Mouse (Mus musculus) C2C12 (cell line): ENCODE data around the gene Orc6. TPM values are rescaled to one million over a fixed set of nuclear protein-coding genes. Genes with fewer than 3 reads are reported as not detected.

ENCODE experiments used
- H3K27me3 ChIP-seq: one replicate; pipeline ENCODE4 v1.6.1; 2011; ENCODE audit not compliant: control insufficient read depth, insufficient read depth, insufficient read length
- H3K36me3 ChIP-seq: one replicate; pipeline ENCODE4 v1.6.1; 2011; ENCODE audit not compliant: control insufficient read depth, insufficient read depth
- H3K4me3 ChIP-seq: one replicate; pipeline ENCODE4 v1.5.1; 2011; ENCODE audit warnings: mild to moderate bottlenecking, control low read depth; ENCODE audit not compliant: poor library complexity, insufficient read depth, severe bottlenecking
- H3K79me2 ChIP-seq: one replicate; pipeline ENCODE4 v1.6.1; 2011; ENCODE audit not compliant: control insufficient read depth, insufficient read depth
- H3K79me3 ChIP-seq: one replicate; pipeline ENCODE4 v1.6.1; 2011; ENCODE audit warnings: low read depth, control low read depth
- H3ac ChIP-seq: one replicate; pipeline ENCODE3; 2011; ENCODE audit warnings: low read depth; ENCODE audit not compliant: control insufficient read depth, insufficient read length
- CEBPB ChIP-seq: IDR thresholded peaks from one replicate; pipeline ENCODE4 v1.6.1; 2011; ENCODE audit warnings: low read depth, mild to moderate bottlenecking, control low read depth, moderate library complexity
- CTCF ChIP-seq: IDR thresholded peaks from one replicate; pipeline ENCODE4 v1.5.1; 2011; ENCODE audit not compliant: control insufficient read depth, insufficient read depth, insufficient read length
- FOSL1 ChIP-seq: IDR thresholded peaks from one replicate; pipeline ENCODE4 v1.8.0; 2011; ENCODE audit warnings: mild to moderate bottlenecking, low read length; ENCODE audit not compliant: poor library complexity, insufficient read depth, severe bottlenecking
- MAX ChIP-seq: IDR thresholded peaks from one replicate; pipeline ENCODE4 v1.6.1; 2011; ENCODE audit warnings: mild to moderate bottlenecking, control low read depth
- MYOD1 ChIP-seq: IDR thresholded peaks from one replicate; pipeline ENCODE4 v1.6.1; 2011; ENCODE audit warnings: low read depth; ENCODE audit not compliant: control insufficient read depth, insufficient read length
- MYOG ChIP-seq: IDR thresholded peaks from one replicate; pipeline ENCODE4 v1.6.1; 2011; ENCODE audit not compliant: control insufficient read depth, insufficient read length; ENCODE audit errors: extremely low read depth
- USF1 ChIP-seq: IDR thresholded peaks from one replicate; pipeline ENCODE4 v1.6.1; 2011; ENCODE audit warnings: low read depth, mild to moderate bottlenecking, control low read depth, moderate library complexity
- polyA plus RNA-seq: library from polyadenylated mRNA; unstranded; fragments of >200 nt; fragmentation: generic; extraction: Trizol; gene quantifications from one replicate; pipeline ENCODE4 v1.2.1, GENCODE M21; 2012; ENCODE audit warnings: missing spikeins

Orc6 gene
- polyA plus RNA-seq, 1 experiment: 41.6 TPM

DNA sequence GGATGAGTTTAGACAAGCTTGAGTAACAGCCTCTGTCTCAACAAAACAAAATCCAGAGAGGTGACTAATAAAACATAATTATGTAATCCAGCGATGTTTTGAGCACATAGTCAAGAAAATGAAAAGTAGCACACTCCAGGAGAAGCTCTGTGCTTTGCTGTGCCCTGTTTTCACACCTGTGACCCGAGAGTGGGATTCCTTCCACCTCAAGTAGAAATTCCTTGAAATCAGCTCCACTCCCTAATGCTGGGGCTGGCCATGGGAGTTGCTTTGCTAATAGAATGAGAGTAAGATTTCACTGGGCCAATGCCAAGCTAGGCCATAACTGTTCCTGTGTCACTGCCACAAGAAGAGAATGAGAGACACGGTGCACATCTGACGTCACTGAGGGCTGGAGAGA is 38.2 kb downstream of the Orc6 start:
- Histone ChIP-seq H3K27me3 (no peaks in the 10 kb centered on the region), H3K36me3 (no peaks in the 10 kb centered on the region), H3K79me3 (no peaks in the 10 kb centered on the region), H3K79me2 (no peaks in the 10 kb centered on the region), H3K4me3 (no peak overlapping the region), H3ac (no peak overlapping the region)
- no peak for TF ChIP-seq CTCF
- no peak for TF ChIP-seq FOSL1
- no peak for TF ChIP-seq MAX
- TF ChIP-seq MYOG: no peak
- TF ChIP-seq CEBPB: no peak
- no peak for TF ChIP-seq USF1
- no peak for TF ChIP-seq MYOD1

DNA sequence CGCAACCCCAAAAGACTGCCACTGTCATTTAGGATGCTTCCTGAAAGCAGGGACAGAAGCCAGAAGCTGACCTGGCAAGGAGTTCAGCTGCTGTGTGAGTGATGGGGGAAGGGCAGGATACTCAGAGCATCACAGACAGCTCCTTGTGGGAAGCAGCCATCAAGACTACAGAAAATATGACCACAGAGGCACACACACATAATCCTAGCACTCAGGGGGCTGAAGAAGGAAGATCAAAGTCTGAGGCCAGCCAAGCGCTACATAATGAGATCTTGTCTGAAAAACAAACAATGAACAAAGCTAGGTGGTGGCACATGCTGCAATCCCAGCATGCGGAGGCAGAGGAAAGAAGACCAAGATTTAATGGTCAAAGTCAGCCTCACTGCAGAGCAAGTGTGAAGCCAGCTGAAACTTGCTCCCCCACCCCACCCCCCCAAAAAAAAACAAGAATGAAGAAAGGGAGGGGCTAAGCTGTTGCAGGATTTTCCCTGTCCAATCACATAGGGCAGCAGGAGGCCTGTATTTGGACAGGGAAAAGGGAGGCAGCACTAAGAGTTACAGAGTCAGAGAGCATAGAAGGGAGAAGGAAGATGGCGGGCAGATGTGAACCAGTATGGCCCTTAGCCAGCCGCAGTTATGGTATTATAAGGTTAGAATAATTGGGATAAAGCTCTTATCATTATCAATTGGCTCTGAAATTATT is 40.6 kb downstream of the Orc6 start:
- Histone ChIP-seq H3K27me3 (no peaks in the 10 kb centered on the region), H3K79me2 (no peaks in the 10 kb centered on the region), H3ac (no peak overlapping the region), H3K79me3 (no peaks in the 10 kb centered on the region), H3K36me3 (no peaks in the 10 kb centered on the region), H3K4me3 (no peak overlapping the region)
- TF ChIP-seq CTCF (no peak), USF1 (no peak), MYOD1 (no peak), FOSL1 (no peak), MYOG (no peak)

DNA sequence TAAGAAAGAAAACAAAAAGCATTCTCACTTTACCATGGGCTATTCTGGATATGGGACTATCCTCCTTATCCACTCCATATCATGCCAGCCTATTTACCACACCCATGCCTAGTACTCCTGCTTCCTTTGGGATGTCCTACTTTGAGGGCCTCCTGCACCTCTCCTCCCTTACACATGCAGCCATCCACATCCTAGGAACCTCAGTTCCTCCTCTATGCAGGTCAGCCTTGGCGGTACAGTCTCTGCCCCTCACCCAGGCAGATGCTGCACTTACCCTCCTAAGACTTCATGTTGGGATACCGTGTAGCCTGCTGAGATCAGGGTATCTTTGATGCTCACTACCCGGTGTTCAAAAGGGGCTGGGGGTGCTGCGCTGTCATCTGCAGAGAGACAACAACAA is 53.9 kb downstream of the Orc6 start:
- Histone ChIP-seq H3K36me3 (no peaks in the 10 kb centered on the region), H3K79me2 (no peaks in the 10 kb centered on the region), H3ac (no peak overlapping the region), H3K79me3 (no peaks in the 10 kb centered on the region), H3K4me3 (no peak overlapping the region), H3K27me3 (no peaks in the 10 kb centered on the region)
- TF ChIP-seq CEBPB: no peak
- no peak for TF ChIP-seq MAX
- no peak for TF ChIP-seq MYOD1
- TF ChIP-seq MYOG: no peak
- no peak for TF ChIP-seq CTCF
- TF ChIP-seq FOSL1: no peak
- no peak for TF ChIP-seq USF1

Other genes starting within 250 kb of the Orc6 start
- gene Fbxw9, start 239.6 kb upstream of the Orc6 start, polyA plus RNA-seq: 20.0 TPM
- gene Gm5741, start 231.7 kb upstream of the Orc6 start, polyA plus RNA-seq: not detected
- gene Dhps, start 227.9 kb upstream of the Orc6 start, polyA plus RNA-seq: 123 TPM
- gene Wdr83os, start 218.9 kb upstream of the Orc6 start, polyA plus RNA-seq: 152 TPM
- gene Wdr83, start 218.3 kb upstream of the Orc6 start, polyA plus RNA-seq: 25.0 TPM
- gene Man2b1, start 216.4 kb upstream of the Orc6 start, polyA plus RNA-seq: 9.8 TPM
- gene Zfp791, start 176.5 kb upstream of the Orc6 start, polyA plus RNA-seq: 0.07 TPM
- gene Cks1brt, start 147.7 kb upstream of the Orc6 start, polyA plus RNA-seq: not detected
- gene Olfr371, start 73.6 kb upstream of the Orc6 start, polyA plus RNA-seq: not detected
- 38.8 TPM for gene Vps35, start 170 bp downstream of the Orc6 start, polyA plus RNA-seq
- not detected for gene Mylk3, start 86.7 kb downstream of the Orc6 start, polyA plus RNA-seq
- 5.3 TPM for gene 4921524J17Rik, start 133.2 kb downstream of the Orc6 start, polyA plus RNA-seq
- gene Gpt2, start 192.9 kb downstream of the Orc6 start, polyA plus RNA-seq: 27.6 TPM